Mouse (Mus musculus): ENCODE measurements around the gene Myo18a.

- TF ChIP-seq POLR2A (IDR thresholded peaks at IDR 0.05; ENCODE audit: low read depth, low read length) (no peak), CTCF (conservative IDR thresholded peaks at IDR 0.05; ENCODE audit: insufficient read depth, insufficient read length, low read depth, low read length) (no peak)
Observed at GRCm38 (mm10) chr11:77770346-77770745, 7.3 kb downstream of the Myo18a start.

Measured in kidney, adult 2 months (tissue).